Mouse (Mus musculus) neutrophil, adult 5-6 weeks (primary cell): Measurements from ENCODE around the gene Ildr2. TPM values are rescaled to one million over a fixed set of nuclear protein-coding genes. Genes with fewer than 3 reads are reported as not detected.

Experiments used
- ATAC-seq: fragments of 151-379, 151-347 bp; 2 replicates; pipeline ENCODE4 v1.8.0; 2017; ENCODE audit warnings: mild to moderate bottlenecking, moderate TSS enrichment; ENCODE audit not compliant: insufficient number of reproducible peaks, poor library complexity, low FRiP score, severe bottlenecking; ENCODE audit errors: extremely low read depth
- total RNA-seq: library from RNA; stranded (forward); fragments of 200-1000 nt; gene quantifications from 2 replicates; pipeline ENCODE4 v1.2.3, GENCODE M21; 2017

Gene Ildr2
- total RNA-seq, 1 experiment from 2014 or later = not detected

DNA sequence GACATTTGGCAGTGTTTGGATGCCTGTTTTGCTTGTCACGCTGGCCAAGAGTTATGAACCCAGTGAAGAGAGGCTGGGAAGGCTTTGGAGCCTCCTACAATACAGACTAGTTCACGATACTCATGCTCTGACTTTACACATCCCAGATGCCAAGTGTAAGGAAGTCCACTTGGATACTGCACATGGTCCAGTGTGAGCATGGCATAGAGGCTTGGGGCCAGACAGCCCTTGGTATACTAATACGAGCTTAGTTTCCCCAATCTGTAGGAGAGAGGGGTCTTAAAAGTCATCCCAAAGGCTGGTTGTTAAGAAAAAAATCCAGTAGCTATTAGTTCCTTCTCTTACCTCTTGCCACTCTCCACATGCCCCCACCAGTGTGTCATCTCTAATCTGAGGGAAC is 27.9 kb downstream of the Ildr2 start:
- ATAC-seq = no peak

DNA sequence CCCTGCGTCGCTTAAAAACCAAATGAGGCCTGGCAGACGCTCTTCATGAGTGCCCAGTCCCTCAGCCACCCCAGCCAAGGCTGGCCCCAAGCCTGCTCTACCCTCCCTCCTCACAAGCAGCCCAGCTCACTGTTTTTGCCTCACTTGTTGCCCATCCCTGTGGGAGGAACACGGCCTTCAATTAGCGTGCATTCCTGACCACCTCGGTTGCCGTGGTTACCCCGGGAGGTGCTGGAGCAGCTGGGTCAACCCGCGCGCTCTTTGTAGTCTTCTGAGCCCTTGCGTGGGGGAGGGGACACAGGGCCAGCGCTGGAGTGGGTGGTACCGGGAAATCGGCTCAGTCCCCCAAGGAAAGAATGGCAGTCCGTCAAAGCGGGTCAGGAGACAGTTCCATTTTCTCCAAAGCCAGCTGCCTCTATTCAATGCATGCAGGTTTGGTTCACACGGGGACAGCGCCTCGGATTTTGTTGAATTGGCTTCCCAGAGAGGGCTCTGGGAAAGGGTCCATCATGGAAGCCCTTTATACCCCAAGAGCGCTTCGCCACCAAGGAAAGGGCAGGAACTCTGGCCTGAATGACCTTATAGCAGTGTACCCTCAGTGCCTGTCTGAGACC is 28.8 kb downstream of the Ildr2 start:
- ATAC-seq = no peak

DNA sequence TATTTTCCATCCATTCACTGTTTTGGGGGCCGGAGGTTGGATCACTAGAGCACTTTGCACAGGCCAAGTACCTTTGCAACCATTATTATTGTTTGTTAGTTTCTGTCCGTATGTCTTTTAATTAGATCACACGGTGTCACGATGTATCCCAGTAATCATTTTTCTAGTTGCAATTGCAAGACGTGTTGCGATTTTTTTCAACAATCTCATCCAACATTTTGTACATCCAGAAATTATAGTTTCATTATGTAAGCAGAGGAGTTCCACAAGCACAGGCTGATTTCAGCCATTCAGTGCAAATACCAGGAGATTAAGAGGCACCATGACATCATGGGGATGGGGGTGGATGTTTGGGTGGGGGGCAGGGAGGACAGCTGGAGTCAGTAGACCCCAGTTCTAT is 29.5 kb downstream of the Ildr2 start:
- ATAC-seq = no peak

DNA sequence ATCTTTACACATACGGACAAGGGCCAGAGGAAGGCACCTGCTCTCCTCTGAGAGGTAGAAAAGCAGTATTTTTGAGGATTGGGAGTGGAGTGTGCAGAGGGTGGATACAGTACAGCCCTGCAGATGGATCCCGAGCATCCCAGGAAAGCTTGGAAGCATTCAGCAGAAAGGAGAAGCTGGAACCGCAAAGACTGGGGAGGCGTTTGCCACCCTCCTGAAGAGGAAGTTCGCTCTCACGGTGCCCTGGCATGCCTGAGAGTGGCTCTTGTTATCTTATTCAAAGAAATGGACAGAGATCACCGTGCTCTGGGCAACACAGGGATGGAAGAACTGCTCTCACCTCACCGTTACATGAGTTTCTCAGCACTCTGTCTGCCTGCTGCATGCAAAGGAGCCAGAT is 30.5 kb downstream of the Ildr2 start:
- no peak for ATAC-seq

DNA sequence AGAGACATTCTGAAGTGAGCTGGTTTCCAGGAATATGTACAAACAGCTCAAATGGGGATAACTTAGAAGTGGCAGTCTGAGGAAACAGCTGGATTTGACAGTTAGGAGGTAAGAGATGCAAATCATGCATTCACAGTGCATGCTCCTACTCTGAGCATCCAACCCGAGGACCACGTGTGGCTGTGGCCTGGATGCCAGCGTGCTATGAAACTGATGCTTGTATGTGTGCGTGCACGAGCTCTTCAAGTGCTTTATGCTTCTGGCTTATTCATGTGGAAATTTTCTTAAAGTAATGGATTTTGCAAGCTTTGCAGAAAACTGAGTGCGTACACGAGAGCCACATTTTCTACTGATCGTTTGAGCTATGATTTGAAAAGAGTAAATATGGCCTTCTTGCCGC is 32.3 kb downstream of the Ildr2 start:
- no peak for ATAC-seq

DNA sequence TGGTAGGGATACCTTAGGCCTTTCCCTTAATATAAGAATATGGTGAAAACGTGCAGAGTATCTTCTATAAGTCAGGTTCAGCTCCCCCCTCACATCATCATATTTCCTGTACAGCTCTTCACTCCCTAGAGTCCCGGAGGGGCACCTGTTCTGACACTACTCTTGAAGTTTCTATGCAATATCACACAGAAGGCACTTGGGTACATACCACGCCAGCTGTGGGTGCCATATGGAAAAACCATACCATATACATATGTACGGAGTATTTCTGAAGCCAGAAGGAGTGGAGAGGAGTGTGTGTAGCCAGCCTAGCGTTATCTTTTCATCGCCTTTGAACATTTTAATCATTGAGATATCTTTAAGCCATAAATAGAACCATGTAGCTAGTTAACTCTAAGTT is 36.6 kb downstream of the Ildr2 start:
- ATAC-seq = no peak

DNA sequence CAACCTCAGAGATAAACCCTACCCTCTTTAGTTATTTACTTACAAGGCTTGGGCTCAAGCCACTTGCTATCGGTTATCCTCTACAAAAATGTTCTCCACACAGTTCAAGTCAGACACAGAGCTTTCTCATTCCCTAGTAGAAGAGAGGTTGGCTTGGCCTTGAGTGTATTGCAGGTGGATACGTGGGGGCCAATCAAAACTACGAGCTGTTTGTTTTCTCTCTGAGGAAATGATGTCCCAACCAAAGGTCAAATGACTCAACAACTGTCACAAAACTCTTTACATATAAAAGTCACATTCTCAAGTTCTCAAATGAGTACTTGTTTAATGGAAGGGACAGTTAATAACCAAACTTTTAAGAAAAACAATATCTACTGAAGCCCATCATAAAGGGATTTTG is 39.1 kb downstream of the Ildr2 start:
- no peak for ATAC-seq

DNA sequence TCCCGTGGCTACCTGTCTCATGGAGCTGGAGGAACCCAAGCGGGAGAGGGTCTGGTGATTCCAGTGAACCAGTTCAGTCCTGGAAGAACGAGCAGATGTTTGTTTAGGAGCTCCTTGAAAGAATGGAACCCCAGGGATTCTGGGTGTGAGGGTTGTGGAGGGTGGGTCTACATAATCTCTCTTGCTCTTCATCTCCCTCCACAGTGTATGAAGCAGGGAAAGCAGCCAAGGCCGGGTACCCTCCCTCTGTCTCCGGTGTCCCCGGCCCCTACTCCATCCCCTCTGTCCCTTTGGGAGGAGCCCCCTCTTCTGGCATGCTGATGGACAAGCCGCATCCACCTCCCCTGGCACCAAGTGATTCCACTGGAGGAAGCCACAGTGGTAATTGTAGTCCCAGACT is 41.6 kb downstream of the Ildr2 start:
- no peak for ATAC-seq

DNA sequence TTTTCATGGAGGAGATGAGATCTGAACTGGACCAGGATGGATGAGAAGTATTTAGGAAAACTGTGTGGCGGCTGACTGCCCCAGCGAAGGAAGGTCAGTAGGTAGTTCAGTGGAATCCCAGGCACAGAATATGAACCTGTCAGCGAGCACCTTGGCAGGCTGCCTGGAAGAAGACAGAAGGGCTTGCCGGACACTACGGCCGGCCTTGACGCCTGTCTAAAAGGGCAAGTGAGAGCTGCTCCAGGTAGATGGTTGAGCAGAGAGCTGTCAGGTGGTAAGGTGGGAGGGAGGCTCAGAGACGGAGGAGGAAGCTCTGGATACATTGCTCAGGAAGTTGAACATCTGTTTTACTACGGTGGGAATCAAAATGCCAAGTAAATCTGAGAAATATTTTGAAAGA is 42.4 kb downstream of the Ildr2 start:
- no peak for ATAC-seq

DNA sequence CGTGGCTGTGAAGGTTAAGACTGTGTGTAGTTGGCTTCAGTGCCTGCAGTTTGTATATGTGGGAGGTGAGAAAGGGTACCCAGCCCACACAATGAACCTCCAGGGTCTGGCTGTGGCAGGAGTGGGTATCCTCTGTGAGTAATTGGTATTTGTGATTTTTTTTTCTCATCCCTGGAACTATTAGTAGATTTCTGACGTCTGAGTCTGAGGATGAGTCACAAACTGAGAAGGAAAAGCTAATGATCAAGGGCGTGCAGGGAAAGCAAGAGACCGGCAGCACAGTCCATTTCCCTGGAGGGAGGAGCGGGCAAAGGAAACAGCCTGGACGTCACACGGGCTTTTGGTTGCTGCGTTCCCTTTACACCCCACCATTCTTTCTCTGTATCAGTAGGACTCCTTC is 43.0 kb downstream of the Ildr2 start:
- no peak for ATAC-seq

DNA sequence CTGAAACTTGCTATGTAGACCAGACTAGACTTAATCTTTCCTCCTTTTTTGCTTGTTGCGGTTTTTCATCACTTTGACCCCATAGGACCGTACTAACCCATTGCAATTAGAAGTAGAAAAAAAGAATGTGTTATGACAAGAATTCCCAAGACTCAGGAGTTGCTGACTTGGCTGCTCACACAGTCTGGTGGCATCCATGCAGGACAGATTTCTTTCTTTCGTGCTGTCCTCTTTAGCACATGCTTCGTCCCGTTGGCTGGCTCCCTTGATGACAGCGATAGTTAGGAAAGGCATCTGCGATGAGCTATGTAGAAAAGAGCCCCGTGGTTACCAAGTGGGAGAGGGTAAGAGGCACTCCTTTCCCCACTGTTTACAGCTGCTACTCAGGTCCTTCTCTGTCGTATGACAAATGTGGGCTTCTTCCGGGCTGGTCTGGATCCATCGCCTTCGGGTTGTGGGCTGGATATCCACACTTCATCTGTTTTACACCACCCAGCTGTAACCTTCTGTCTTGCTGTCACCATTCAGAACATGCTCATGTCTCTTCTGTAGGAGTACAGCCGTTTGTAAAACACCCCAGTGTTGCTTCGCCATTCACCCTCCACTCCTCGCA is 43.7 kb downstream of the Ildr2 start:
- ATAC-seq = no peak

DNA sequence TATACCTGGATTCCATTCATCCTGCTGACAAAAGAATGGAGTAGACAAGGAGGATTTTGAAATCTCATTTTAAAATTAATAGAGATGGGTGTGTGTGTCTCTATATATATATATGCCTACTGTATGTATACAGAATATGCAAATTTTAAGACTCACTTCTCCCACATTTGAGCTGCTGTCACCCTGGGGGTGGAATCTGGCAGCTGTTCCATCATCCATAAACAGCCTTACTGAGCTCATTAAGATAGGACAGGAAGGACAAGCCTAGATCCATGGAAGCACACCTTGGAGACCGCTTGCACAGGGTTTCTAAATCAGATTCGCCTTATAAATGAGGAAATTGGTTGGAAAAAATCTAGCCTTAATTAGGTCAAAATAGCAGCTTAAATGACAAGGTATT is 44.9 kb downstream of the Ildr2 start:
- ATAC-seq = no peak

DNA sequence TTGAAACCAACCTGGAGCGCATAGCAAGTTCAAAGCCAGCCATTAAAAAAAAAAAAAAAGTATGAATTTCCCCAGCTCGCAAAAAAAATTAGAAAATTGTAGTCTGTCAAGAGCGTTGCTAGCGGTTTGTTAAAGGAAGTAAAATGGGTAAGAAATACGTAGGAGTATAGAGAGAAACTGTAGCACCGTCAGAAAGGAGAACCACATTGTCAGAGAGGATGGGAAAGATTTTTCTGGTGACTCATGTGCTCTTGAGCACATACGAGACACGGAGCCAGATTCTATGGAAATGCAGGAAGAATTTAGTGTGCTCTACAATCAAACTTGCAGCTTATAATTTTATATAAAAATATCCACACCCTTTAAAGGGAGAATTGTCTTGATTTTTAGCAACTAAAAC is 45.9 kb downstream of the Ildr2 start:
- no peak for ATAC-seq

DNA sequence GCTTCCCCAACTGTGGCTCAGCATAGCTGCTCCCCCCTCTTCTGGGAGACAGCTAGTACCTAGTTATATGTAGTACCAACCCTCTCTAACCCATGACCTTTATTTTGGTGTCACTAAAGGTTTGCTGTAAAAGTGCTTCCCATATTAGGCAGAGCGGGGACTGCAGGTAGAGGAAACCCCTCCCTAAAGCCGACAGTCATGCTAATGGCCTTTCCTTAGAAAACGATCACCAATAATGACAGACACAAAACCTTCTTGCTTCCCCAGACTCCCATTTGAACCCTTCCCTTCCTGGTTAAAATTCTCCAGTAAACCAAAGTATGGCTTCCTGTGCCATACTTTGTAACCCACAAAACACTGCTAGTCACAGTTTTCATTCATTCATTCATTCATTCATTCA is 46.6 kb downstream of the Ildr2 start:
- ATAC-seq = no peak

DNA sequence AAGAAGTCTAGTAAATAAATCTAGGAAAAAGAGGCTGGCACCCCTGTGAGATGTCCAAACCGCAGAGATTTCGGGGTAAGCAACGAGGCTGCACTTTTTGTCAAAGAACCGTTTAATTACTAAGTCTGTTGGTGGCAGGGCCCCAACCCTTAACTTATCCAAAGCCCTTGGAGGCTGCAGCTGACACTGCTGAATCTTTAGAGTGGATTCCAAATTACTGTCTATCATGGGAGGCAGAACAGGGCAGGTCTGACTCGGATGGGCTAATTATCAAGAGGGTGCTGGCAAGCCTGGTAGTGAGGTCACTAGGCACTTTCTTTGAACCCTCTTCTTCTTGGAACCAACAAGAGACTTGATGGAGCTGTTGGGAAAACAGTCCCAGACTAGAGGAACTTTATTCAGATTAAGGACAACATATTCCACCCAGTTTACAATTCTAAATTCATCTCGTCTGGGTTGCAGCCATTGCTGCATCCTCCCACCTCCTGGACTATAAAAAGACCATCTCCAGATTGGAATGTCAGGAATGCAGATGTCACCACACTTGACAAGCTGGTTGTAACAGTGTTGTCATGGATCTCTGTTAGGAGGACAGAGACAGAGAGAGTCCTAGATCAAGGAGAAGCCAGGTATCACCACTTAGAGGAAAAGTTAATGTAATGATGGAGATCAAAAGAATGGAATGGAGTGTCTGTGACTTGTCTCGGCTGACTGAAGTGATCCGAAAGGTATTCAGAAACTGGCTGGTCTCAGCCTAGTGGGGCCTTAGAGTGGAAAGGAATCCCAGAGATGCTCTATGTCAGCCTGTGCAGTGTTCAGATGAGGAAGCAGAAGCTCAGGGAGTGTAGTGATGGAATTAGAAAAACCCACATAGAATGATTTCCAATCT is 50.7 kb downstream of the Ildr2 start:
- ATAC-seq = no peak

DNA sequence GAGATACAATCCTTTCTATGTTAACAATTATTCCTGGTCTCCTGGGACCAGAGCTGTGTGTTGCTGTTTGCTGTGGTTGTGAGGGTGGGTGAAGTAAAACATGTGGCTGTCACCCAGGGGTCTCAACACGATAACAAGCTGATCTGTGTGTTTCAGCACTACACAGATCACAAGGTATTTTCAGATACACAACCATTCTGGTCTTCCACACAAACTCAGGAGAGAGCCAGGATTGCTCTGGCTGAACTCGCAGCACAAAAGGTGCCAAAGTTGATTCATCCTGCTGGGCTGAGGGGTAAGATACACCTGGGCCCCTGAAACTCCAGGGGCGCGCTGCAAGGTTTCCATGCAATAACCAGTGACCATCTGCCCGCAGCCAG is 54.5 kb downstream of the Ildr2 start:
- no peak for ATAC-seq

DNA sequence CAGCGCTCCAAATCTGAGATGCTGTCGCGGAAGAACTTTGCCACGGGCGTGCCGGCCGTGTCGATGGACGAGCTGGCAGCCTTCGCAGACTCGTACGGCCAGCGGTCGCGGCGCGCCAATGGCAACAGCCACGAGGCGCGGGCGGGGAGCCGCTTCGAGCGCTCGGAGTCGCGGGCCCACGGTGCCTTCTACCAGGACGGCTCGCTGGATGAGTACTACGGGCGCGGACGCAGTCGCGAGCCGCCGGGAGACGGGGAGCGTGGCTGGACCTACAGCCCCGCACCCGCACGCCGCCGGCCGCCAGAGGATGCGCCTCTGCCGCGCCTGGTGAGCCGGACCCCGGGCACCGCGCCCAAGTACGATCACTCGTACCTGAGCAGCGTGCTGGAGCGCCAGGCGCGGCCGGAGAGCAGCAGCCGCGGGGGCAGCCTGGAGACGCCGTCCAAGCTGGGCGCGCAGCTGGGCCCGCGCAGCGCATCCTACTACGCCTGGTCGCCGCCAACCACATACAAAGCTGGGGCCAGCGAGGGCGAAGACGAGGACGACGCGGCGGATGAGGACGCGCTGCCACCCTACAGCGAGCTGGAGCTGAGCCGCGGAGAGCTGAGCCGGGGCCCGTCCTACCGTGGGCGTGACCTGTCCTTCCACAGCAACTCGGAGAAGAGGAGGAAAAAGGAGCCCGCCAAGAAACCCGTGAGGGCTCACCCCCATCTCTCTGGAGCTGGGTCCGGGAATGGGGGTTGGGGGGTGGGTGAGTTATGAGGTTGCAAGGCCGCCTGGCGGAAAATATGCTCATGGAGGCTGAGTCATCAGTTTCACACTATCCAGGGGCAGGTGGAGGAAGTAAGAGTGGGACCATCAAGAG is 55.1 kb downstream of the Ildr2 start:
- ATAC-seq = no peak

DNA sequence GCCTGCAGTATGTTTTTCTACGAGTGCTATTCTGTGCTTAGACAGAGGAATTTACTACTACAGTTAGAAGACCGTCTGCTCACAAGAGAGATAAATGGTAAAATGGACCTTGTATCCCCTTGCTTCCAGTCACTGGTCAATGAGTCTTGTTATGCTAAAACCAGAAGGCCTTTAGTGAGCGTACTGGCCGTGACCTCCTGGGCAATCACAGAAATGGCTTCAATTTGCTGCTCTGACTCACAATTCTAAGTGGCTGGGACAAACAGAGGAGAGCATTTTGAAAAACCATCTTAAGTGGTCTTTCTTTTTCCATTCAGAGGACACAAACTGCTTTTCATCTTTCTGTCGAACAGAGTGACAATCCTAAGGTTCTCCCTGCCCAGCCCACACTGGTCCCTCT is 57.2 kb downstream of the Ildr2 start:
- no peak for ATAC-seq

DNA sequence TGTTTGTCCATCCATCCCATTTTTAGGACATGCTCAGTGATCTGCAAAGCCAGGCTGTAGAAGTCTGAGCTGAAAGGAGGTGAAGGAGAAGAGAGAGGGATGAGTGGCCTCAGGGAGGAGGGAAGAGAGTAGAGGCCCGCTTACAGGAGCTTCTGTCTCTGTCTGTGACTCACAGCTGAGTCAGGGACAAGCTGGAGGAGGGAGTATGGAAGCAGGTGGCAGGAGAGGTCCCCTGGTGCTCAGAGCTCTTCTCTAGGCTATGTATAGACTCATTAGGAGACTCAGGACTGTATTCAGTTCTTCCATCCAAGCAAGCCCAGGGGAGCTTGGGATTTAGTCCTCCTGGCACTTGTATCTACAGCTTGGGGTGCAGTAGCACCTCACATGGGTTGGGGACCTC is 59.7 kb downstream of the Ildr2 start:
- no peak for ATAC-seq
